Mouse (Mus musculus): Measurements from ENCODE around the gene Knl1. TPM values are rescaled to one million over a fixed set of nuclear protein-coding genes. Genes with fewer than 3 reads are reported as not detected.
A peak's percentile ranks its signal among the peaks of the same experiment; 100 is the strongest.

Gene Knl1
- total RNA-seq, 2 experiments from 2014 or later: 29.8 to 47.8 TPM

DNA sequence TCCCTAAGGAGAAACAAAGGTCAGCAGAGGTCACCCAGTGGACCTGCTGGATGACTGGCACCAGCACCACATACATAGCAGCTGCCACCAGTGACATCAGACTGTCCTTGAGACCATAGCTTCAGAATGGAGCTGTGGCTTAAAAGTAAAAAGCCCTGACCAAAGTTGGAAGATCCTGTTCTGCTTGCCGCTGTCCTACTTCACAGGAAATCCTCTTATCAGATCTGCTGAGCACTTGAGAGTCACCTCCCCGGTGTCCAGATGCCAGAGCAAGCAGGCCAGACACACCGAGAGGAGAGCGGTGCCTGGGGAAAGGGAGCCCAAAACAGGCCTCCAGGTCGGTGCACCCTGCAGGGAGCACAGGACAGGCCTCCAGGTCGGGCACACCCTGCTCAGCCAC lies 105.3 kb downstream of the Knl1 start:
- ATAC-seq (replicated peaks; ENCODE audit: low FRiP score, poor library complexity, severe bottlenecking): no peak

DNA sequence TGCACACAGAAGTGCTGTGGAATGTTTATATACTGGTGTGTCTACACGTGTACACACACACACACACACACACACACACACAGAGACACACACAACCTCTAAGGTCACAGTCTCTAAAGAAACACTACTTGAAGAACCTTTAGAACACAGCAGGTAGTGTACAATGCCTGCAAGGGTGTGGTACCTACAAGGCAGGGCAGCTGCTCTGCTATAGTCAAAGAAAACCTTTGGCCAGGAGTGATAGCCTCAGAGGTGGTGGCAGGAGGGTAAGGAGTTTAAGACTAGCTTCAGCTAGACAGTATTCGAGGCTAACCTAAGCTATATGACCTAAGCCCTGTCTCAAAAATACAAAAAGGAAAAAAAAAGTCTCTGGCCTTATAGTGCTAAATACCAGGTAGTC lies 107.8 kb downstream of the Knl1 start:
- ATAC-seq (replicated peaks; ENCODE audit: low FRiP score, poor library complexity, severe bottlenecking): 0 out of 2 replicates have a peak, but pooled peaks have one; percentile 10

Other genes starting within 250 kb of the Knl1 start
- gene Knstrn, start 233.1 kb upstream of the Knl1 start, total RNA-seq (2015; ENCODE audit: low replicate concordance): 16.5 and 19.8 TPM in 2 replicates
- gene Knstrn, start 233.1 kb upstream of the Knl1 start, total RNA-seq (2017; ENCODE audit: low replicate concordance): 51.9 and 67.3 TPM in 2 replicates
- 1.9 and 8.1 TPM in 2 replicates for gene Ivd, start 185.2 kb upstream of the Knl1 start, total RNA-seq (2015; ENCODE audit: low replicate concordance)
- gene Ivd, start 185.2 kb upstream of the Knl1 start, total RNA-seq (2017; ENCODE audit: low replicate concordance): 4.2 and 4.8 TPM in 2 replicates
- 1.3 and 2.3 TPM in 2 replicates for gene Bahd1, start 146.7 kb upstream of the Knl1 start, total RNA-seq (2015; ENCODE audit: low replicate concordance)
- gene Bahd1, start 146.7 kb upstream of the Knl1 start, total RNA-seq (2017; ENCODE audit: low replicate concordance): 3.2 and 4.3 TPM in 2 replicates
- gene Chst14, start 120.6 kb upstream of the Knl1 start, total RNA-seq (2015; ENCODE audit: low replicate concordance): 1.5 and 2.7 TPM in 2 replicates
- gene Chst14, start 120.6 kb upstream of the Knl1 start, total RNA-seq (2017; ENCODE audit: low replicate concordance): 0.43 TPM in 1 of 2 replicates, not detected in the other
- gene Ccdc32, start 17.7 kb upstream of the Knl1 start, total RNA-seq (2015; ENCODE audit: low replicate concordance): 1.9 and 8.8 TPM in 2 replicates
- 4.9 and 7.5 TPM in 2 replicates for gene Ccdc32, start 17.7 kb upstream of the Knl1 start, total RNA-seq (2017; ENCODE audit: low replicate concordance)
- 2.9 and 4.0 TPM in 2 replicates for gene Rpusd2, start 12.3 kb upstream of the Knl1 start, total RNA-seq (2015; ENCODE audit: low replicate concordance)
- gene Rpusd2, start 12.3 kb upstream of the Knl1 start, total RNA-seq (2017; ENCODE audit: low replicate concordance): 2.3 and 2.5 TPM in 2 replicates
- 16.1 and 18.8 TPM in 2 replicates for gene Rad51, start 65.7 kb downstream of the Knl1 start, total RNA-seq (2015; ENCODE audit: low replicate concordance)
- 14.1 and 29.6 TPM in 2 replicates for gene Rad51, start 65.7 kb downstream of the Knl1 start, total RNA-seq (2017; ENCODE audit: low replicate concordance)
- 17.8 and 21.7 TPM in 2 replicates for gene Rmdn3, start 109.9 kb downstream of the Knl1 start, total RNA-seq (2015; ENCODE audit: low replicate concordance)
- gene Rmdn3, start 109.9 kb downstream of the Knl1 start, total RNA-seq (2017; ENCODE audit: low replicate concordance): 27.9 and 33.2 TPM in 2 replicates
- not detected in 2 replicates for gene Gchfr, start 120.7 kb downstream of the Knl1 start, total RNA-seq (2015; ENCODE audit: low replicate concordance)
- gene Gchfr, start 120.7 kb downstream of the Knl1 start, total RNA-seq (2017; ENCODE audit: low replicate concordance): 1.5 TPM in 1 of 2 replicates, not detected in the other
- gene Gm14137, start 127.4 kb downstream of the Knl1 start, total RNA-seq (2015; ENCODE audit: low replicate concordance): not detected in 2 replicates
- gene Gm14137, start 127.4 kb downstream of the Knl1 start, total RNA-seq (2017; ENCODE audit: low replicate concordance): not detected in 2 replicates
- gene Zfyve19, start 161.5 kb downstream of the Knl1 start, total RNA-seq (2015; ENCODE audit: low replicate concordance): 0.58 and 4.2 TPM in 2 replicates
- 11.3 and 12.6 TPM in 2 replicates for gene Zfyve19, start 161.5 kb downstream of the Knl1 start, total RNA-seq (2017; ENCODE audit: low replicate concordance)
- 3.8 and 22.3 TPM in 2 replicates for gene Dnajc17, start 161.7 kb downstream of the Knl1 start, total RNA-seq (2015; ENCODE audit: low replicate concordance)
- 4.5 and 12.4 TPM in 2 replicates for gene Dnajc17, start 161.7 kb downstream of the Knl1 start, total RNA-seq (2017; ENCODE audit: low replicate concordance)
- gene Ppp1r14d, start 182.8 kb downstream of the Knl1 start, total RNA-seq (2015; ENCODE audit: low replicate concordance): not detected in 2 replicates
- not detected in 2 replicates for gene Ppp1r14d, start 182.8 kb downstream of the Knl1 start, total RNA-seq (2017; ENCODE audit: low replicate concordance)
- gene Spint1, start 190.2 kb downstream of the Knl1 start, total RNA-seq (2015; ENCODE audit: low replicate concordance): not detected in 2 replicates
- gene Spint1, start 190.2 kb downstream of the Knl1 start, total RNA-seq (2017; ENCODE audit: low replicate concordance): not detected in 2 replicates
- gene Rhov, start 224.2 kb downstream of the Knl1 start, total RNA-seq (2015; ENCODE audit: low replicate concordance): not detected in 2 replicates
- gene Rhov, start 224.2 kb downstream of the Knl1 start, total RNA-seq (2017; ENCODE audit: low replicate concordance): not detected in 2 replicates
- 1.2 and 1.7 TPM in 2 replicates for gene Vps18, start 241.6 kb downstream of the Knl1 start, total RNA-seq (2015; ENCODE audit: low replicate concordance)
- 3.1 and 3.8 TPM in 2 replicates for gene Vps18, start 241.6 kb downstream of the Knl1 start, total RNA-seq (2017; ENCODE audit: low replicate concordance)

Data from erythroblast, adult 5-6 weeks (primary cell).